Mouse (Mus musculus) small intestine, adult 2 months (tissue): ENCODE measurements around the gene Trim9. TPM values are rescaled to one million over a fixed set of nuclear protein-coding genes. Genes with fewer than 3 reads are reported as not detected.

ENCODE experiments used
- H3K27ac ChIP-seq: fragments of 200-500 bp; 2 replicates; pipeline ENCODE4 v1.5.1; 2012; ENCODE audit warnings: low read depth, low read length, control low read depth, inconsistent platforms; ENCODE audit not compliant: insufficient read depth
- H3K27me3 ChIP-seq: fragments of 200-500 bp; 2 replicates; pipeline ENCODE4 v1.6.1; 2012; ENCODE audit warnings: mild to moderate bottlenecking, moderate library complexity, low read length, inconsistent platforms; ENCODE audit not compliant: control insufficient read depth, insufficient read depth
- H3K36me3 ChIP-seq: fragments of 200-500 bp; 2 replicates; pipeline ENCODE4 v1.6.1; 2012; ENCODE audit warnings: mild to moderate bottlenecking, low read length, control low read depth, inconsistent platforms; ENCODE audit not compliant: control insufficient read depth, insufficient read depth
- H3K4me1 ChIP-seq: fragments of 200-500 bp; 2 replicates; pipeline ENCODE4 v1.6.1; 2012; ENCODE audit warnings: low read length, inconsistent platforms, mixed read lengths; ENCODE audit not compliant: control insufficient read depth, insufficient read depth, insufficient read length
- H3K4me3 ChIP-seq: fragments of 200-500 bp; 2 replicates; pipeline ENCODE4 v1.5.1; 2012; ENCODE audit warnings: low read depth, mild to moderate bottlenecking, control low read depth, inconsistent platforms, low read length, moderate library complexity
- CTCF ChIP-seq: fragments of 200-500 bp; IDR thresholded peaks from 2 replicates; pipeline ENCODE4 v1.5.1; 2012; ENCODE audit warnings: low read depth, mild to moderate bottlenecking, control low read depth, inconsistent platforms, low read length, moderate library complexity, mixed read lengths; ENCODE audit not compliant: insufficient replicate concordance, insufficient read length; ENCODE audit errors: extremely low read depth
- POLR2A ChIP-seq: fragments of 200-500 bp; IDR thresholded peaks from 2 replicates; pipeline ENCODE4 v1.6.1; 2012; ENCODE audit warnings: low read depth, mild to moderate bottlenecking, control low read depth, inconsistent platforms, low read length, moderate library complexity
- WGBS: fragments of 180-500 bp; shearing (Covaris S2); methylation state at CpG from one replicate; pipeline ENCODE4 v1.1.7; 2018; 5-methylcytosine and 5-hydroxymethylcytosine counted together
- polyA plus RNA-seq: library from polyadenylated mRNA; depleted of rRNA; stranded (reverse); fragments of >200 nt; gene quantifications from 2 replicates; pipeline ENCODE4 v1.2.3, GENCODE M21; 2012

Gene Trim9
- polyA plus RNA-seq, 1 experiment = 0.15 TPM

DNA sequence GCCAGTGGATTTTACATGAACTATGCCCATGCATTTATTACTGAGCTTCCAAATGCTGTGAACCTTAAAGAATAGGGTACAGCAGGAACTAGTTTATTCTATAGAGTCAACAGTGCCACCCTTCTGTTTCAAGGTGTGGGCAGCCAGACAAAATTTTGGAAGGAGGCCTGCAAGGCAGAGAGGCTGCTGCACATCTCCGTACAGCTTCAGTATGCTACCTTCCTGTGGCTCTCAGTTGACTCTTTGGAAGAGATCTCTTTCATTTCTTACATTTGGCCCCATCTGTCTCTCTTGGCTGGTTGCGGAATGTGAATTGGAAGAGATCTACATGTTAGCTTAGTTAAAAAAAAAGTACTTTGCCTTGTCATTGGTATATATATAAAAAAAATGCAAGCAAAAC, 66.5 kb downstream of the Trim9 start:
- Histone ChIP-seq H3K36me3 (no peaks in the 10 kb centered on the region), H3K27me3 (no peaks in the 10 kb centered on the region), H3K27ac (no peak overlapping the region), H3K4me1 (no peaks in the 10 kb centered on the region), H3K4me3 (no peak overlapping the region)
- WGBS = 88% methylated on average over 2 of the region's 2 CpGs
- no peak for TF ChIP-seq POLR2A

DNA sequence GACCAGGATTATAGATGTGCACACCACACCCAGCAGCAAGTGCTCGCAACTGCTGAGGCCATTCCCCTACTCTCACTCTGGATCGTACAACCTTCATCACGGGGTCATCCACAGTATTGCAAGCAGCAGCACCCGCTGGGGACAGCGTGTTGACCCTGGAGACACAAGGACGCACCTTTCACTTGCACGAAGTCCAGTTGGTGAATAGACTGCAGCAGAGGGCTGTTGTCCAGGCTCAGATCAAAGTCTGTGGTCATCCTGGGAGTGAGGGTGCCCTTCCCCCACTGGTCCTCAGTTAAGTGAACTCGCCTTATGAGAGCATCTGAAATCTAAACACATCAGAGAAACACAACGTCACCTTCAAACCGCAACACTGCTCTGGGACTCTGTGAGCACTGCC, 67.0 kb downstream of the Trim9 start:
- Histone ChIP-seq H3K27ac (no peak overlapping the region), H3K27me3 (no peaks in the 10 kb centered on the region), H3K4me3 (no peak overlapping the region), H3K4me1 (no peaks in the 10 kb centered on the region), H3K36me3 (no peaks in the 10 kb centered on the region)
- TF ChIP-seq CTCF = no peak
- 70% methylated on average over 10 of the region's 10 CpGs for WGBS

DNA sequence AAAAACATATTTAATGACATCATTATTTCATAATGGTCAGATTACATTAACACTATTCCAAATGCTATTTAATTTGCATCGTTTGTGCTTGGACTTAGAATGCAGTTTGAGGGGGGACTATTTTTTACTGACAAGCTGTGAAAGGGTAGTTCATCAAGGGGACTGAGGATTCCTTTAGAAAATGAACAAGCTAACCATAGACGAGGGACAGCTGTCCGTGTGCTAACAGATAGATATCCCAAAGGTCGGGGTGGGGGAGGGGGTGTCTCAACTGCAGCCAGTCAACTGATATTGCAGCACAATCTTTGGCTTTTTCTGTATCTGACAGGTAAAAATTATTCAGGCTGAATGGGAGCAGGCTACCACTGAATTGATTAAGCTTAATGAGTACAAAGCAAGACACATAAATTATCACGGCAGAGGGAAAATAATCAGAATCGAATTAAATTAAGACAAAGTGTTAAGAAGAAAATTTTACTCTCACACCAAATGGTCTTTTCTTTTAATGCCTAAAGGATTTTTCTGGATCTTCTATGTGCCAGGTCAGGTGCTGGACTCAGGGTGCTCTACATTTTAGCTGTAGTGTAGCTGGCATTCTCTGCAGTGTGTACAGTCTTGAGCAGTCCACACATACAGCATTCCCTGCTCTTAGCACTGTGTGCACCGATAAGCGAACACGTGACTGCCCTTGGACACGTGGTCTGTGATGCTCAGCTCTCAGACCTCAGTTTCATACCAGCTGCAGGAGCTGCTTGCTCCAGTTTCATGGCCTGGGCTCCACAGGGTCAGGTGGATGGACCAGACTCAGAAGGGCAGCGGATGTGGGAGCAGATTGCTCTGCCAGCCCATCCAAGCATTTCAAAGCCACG, 70.1 kb downstream of the Trim9 start:
- no peak overlapping the region for H3K27ac ChIP-seq
- H3K4me1 ChIP-seq = no peaks in the 10 kb centered on the region
- 67% methylated on average over 12 of the region's 12 CpGs for WGBS
- no peaks in the 10 kb centered on the region for H3K27me3 ChIP-seq
- no peak for TF ChIP-seq CTCF
- TF ChIP-seq POLR2A = no peak
- no peaks in the 10 kb centered on the region for H3K36me3 ChIP-seq
- H3K4me3 ChIP-seq = no peak overlapping the region

DNA sequence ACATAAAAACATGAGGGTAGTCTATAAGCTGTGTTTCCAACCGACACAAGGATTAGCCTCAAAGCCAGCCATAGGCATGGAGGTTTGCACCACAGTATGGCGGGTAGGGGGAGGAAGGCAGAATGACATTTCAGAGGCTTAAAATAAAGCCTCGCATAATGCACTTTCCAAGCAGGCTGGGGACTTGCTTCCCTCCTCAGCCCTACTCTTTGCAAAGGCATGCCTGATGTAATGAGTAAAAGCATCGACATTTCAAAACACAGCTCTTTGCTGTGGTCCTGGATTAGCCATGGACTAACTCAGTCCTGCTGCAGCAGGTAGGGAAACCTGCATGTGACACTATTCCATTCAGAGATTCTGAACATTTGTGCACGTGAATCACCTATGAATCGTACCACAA, 77.7 kb downstream of the Trim9 start:
- Histone ChIP-seq H3K27me3 (no peaks in the 10 kb centered on the region), H3K27ac (no peak overlapping the region), H3K36me3 (no peaks in the 10 kb centered on the region), H3K4me1 (no peaks in the 10 kb centered on the region), H3K4me3 (no peak overlapping the region)
- 83% methylated on average over 6 of the region's 6 CpGs for WGBS
- no peak for TF ChIP-seq POLR2A
- no peak for TF ChIP-seq CTCF

DNA sequence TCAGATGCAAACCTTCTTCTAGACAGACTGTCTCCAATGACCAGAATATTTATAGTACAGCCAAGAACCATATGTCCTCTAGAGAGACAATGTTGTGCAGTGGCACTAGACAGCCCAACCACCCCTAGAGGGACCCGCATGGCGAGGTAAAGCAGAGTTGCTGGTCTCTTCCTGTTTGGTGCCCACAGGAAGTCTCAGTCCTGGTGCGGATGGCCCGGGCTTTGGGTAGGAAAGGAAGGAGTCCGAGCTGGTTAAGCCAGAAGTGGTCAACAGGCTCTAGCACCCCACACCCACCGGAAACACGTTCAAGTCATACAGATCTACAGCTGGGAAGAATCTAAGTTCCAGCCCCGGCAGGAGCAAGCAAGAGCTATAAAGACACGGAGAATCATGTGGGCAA, 80.1 kb downstream of the Trim9 start:
- Histone ChIP-seq H3K4me1 (no peaks in the 10 kb centered on the region), H3K27ac (no peak overlapping the region), H3K4me3 (no peak overlapping the region), H3K27me3 (no peaks in the 10 kb centered on the region), H3K36me3 (no peaks in the 10 kb centered on the region)
- TF ChIP-seq CTCF (no peak), POLR2A (no peak)
- 82% methylated on average over 9 of the region's 9 CpGs for WGBS

DNA sequence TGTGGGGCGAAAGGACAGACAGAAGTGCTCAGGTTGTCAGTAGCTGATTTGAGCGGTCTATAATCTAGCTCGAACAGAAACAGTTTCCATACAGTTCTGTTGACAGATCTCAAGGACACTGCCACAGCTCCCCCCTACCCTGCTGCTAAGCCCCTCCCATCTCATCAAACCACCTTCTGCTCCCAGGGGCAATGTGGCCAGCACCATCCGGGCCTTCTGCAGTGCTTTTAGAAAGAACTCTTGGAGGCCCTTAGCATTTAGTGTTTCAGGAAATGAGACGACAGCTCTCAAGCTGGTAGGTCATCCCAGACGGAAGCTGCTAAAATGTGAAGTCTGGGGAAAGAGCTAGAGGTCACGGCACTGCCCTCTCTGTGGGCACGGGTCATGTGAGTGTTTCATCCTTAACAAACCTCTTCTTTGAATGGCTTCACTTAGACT, 80.9 kb downstream of the Trim9 start:
- H3K27me3 ChIP-seq = no peaks in the 10 kb centered on the region
- no peak overlapping the region for H3K27ac ChIP-seq
- no peaks in the 10 kb centered on the region for H3K36me3 ChIP-seq
- H3K4me1 ChIP-seq = no peaks in the 10 kb centered on the region
- no peak overlapping the region for H3K4me3 ChIP-seq
- no peak for TF ChIP-seq POLR2A
- no peak for TF ChIP-seq CTCF
- 62% methylated on average over 8 of the region's 8 CpGs for WGBS

DNA sequence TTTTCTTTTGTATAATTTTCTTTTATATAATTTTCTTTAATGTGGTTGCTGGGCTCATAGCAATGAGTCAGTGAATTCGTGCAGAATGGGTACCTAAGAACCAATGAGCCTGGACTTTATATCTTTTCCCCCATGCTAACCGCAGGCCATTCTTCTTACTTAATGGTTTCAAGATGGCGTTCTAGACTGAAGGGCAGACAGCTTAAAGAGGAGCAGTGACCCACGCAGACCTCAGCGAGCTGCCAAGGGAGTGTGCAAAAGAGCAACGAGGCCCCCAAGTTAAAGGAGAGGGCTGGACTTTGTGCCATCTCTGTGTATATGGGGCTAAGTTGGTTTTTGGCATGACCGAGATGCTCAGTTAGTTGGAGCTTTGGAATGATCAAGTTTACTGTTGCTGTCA, 83.7 kb downstream of the Trim9 start:
- no peak overlapping the region for H3K27ac ChIP-seq
- TF ChIP-seq POLR2A (no peak), CTCF (no peak)
- H3K27me3 ChIP-seq = no peaks in the 10 kb centered on the region
- no peak overlapping the region for H3K4me3 ChIP-seq
- 84% methylated on average over 7 of the region's 7 CpGs for WGBS
- no peaks in the 10 kb centered on the region for H3K4me1 ChIP-seq
- no peaks in the 10 kb centered on the region for H3K36me3 ChIP-seq
